Mouse (Mus musculus) hindbrain, embryonic 14.5 days (tissue): ENCODE data around the gene Setd7. TPM values are rescaled to one million over a fixed set of nuclear protein-coding genes. Genes with fewer than 3 reads are reported as not detected.
A peak's percentile ranks its signal among the peaks of the same experiment; 100 is the strongest.
"Not testable (repeated sequence)": the region's sequence is repeated elsewhere in the genome, so short reads cannot be mapped to it uniquely, and the experiment has no call there.

ENCODE experiments used
- ATAC-seq: fragments of 200-750 bp; cut with Nextera tagmentation; 2 replicates; pipeline ENCODE4 v1.8.0; 2017; ENCODE audit warnings: moderate number of reproducible peaks, mild to moderate bottlenecking, moderate TSS enrichment, moderate library complexity; ENCODE audit not compliant: low FRiP score
- DNase-seq: peaks from one replicate; pipeline ENCODE4 v3.0.0-alpha.2; 2015; ENCODE audit warnings: low spot score
- H3K27ac ChIP-seq: fragments of 300-500 bp; sonication (generic); 2 replicates; pipeline ENCODE4 v1.5.1; 2014; ENCODE audit warnings: mild to moderate bottlenecking, moderate library complexity
- H3K27me3 ChIP-seq: fragments of 300-500 bp; sonication (generic); 2 replicates; pipeline ENCODE4 v1.6.1; 2014; ENCODE audit warnings: mild to moderate bottlenecking, low read length, mixed read lengths; ENCODE audit not compliant: control insufficient read depth, insufficient read depth
- H3K36me3 ChIP-seq: fragments of 300-500 bp; sonication (generic); replicated peaks from 2 replicates; pipeline ENCODE4 v1.6.1; 2014; ENCODE audit not compliant: control insufficient read depth, insufficient read depth
- H3K4me1 ChIP-seq: fragments of 300-500 bp; sonication (generic); replicated peaks from 2 replicates; pipeline ENCODE4 v1.6.1; 2014; ENCODE audit warnings: antibody characterized with exemption, low read length, mixed read lengths; ENCODE audit not compliant: control insufficient read depth, insufficient read depth
- H3K4me2 ChIP-seq: fragments of 300-500 bp; sonication (generic); replicated peaks from 2 replicates; pipeline ENCODE4 v1.6.1; 2014; ENCODE audit warnings: mild to moderate bottlenecking, moderate library complexity
- H3K4me3 ChIP-seq: fragments of 300-500 bp; sonication (generic); replicated peaks from 2 replicates; pipeline ENCODE4 v1.5.1; 2014; ENCODE audit warnings: mild to moderate bottlenecking, low read length
- H3K9ac ChIP-seq: fragments of 300-500 bp; sonication (generic); 2 replicates; pipeline ENCODE4 v1.6.1; 2014
- H3K9me3 ChIP-seq: fragments of 300-500 bp; sonication (generic); 2 replicates; pipeline ENCODE4 v1.6.1; 2016; ENCODE audit warnings: low read length; ENCODE audit not compliant: control insufficient read depth
- WGBS: fragments of 180-500 bp; shearing (Covaris S2); extraction: QIAGEN DNeasy Blood & Tissue Kit; methylation state at CpG from one replicate; pipeline ENCODE4 v1.1.7; 2014; 5-methylcytosine and 5-hydroxymethylcytosine counted together
- polyA plus RNA-seq: library from polyadenylated mRNA; unstranded; fragments of >200 nt; fragmentation: Nextera tagmentation; extraction: Ambion mirVana; gene quantifications from 2 replicates; pipeline ENCODE4 v1.2.1, GENCODE M21; 2014

Gene Setd7
- polyA plus RNA-seq, 1 experiment from 2014 or later: 2.9 TPM

DNA sequence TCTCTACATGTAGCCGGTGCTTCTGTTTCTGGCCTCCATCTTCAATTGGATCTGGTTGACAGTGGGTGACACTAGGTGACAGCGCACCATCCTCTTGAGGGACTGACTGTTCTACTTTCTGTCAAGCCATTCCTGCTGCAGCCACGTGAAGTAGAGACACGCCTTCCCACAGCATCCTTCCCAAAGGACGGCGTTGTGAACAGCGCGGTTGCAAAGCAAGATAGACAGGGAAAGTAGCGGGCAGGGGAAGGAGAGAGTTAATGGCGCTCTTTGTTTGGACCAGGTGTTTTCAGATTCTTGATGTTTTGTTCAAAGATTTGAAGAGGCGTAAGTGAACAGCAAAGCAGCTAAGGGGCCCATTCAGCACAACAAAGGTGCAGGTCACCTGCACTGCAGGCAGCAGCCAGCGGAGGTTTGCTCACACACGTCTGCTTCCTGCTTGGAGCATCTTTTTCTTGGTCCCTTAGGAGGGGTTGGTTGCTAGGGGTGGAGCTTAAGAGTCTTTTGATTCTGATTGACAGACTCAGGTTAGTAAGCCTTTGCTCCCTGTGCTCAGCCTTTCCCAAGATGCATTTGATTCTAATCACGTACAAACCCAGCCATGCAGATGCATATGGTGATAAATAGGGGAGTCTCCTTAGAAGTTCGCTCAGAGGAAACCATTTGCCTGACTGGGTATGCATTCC, 29.7 kb upstream of the Setd7 start:
- Histone ChIP-seq H3K9me3 (no peaks in the 10 kb centered on the region), H3K4me2 (peak overlapping the region; percentile 27), H3K4me3 (no peak overlapping the region), H3K9ac (no peak overlapping the region), H3K27me3 (no peaks in the 10 kb centered on the region), H3K4me1 (peaks cover 12% of the 10 kb centered on the region), H3K27ac (peak overlapping the region; percentile 65), H3K36me3 (no peaks in the 10 kb centered on the region)
- 22% methylated on average over 15 of the region's 15 CpGs for WGBS
- ATAC-seq (peak; percentile 88; the same call in 1 of the 2 replicates), DNase-seq (peak; percentile 67)

DNA sequence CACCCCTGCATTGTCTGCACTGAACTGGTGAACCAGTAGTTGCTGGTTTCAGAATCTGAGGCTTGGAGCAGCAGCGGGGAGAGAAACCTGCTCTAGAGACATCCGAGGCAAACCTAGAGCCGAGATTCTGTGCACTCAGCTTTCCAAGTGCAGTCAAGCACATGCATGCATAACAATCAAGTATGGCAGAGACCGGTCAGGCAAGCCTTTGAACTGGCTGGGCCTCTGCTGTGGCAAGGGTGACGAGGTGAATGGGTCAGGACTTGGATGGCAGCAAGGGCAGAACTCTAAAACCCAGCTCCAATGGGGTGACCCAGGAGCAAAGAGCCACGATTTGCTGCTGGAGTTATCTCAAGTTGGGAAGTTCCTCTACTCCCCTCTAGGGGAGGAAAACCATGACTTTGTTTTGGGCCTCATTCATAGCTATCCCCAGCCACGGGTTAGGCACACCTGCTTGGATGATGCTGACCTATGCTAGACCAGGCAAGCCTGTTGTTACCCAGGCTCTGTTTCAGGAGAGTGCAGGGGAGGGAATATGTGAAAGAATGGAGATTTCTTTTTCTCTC, 27.1 kb upstream of the Setd7 start:
- no peak overlapping the region for H3K4me2 ChIP-seq
- no peaks in the 10 kb centered on the region for H3K27me3 ChIP-seq
- H3K9me3 ChIP-seq: no peaks in the 10 kb centered on the region
- no peak overlapping the region for H3K27ac ChIP-seq
- H3K4me1 ChIP-seq: peaks cover 25% of the 10 kb centered on the region
- H3K9ac ChIP-seq: no peak overlapping the region
- DNase-seq: no peak
- no peaks in the 10 kb centered on the region for H3K36me3 ChIP-seq
- no peak overlapping the region for H3K4me3 ChIP-seq
- no peak for ATAC-seq
- 52% methylated on average over 7 of the region's 7 CpGs for WGBS

DNA sequence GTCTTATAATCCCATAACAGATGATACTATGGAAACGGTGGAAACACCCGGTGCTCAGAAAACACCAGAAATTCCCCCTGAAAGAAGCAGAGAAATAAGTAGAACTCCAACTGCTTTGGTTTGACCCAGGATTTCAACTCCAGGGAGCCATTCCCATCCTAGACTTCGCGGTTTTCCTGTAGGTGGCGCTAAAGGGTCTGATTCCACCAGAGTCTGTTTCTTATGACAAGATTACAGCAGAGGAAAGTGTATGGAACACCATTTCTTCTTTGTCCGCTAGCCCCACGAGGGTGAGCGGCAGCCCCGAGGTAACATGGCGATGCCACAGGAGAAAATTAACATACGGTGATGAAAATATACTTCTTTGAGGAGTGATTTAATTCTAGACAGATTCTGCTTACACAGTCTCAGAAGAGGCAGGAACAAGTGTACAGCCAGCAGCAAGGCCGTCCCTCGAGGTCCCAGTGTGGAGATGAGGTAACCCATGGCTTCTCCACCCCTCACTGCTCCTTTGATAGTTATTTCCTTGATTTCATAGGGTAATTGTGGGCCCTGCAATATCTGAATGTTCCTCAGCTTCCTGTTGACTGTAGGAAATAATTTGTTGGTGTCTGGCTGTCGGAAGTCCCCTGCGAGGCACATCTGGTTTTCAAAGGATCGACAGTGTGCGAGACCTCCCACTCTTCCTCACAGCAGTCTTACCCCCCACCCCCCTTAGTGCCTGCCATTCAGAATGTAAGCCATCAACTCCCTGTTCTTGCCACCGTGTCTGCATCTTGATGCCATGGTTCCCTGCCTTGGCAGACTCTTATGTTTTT, 23.1 kb upstream of the Setd7 start:
- H3K36me3 ChIP-seq: no peaks in the 10 kb centered on the region
- 27% methylated on average over 18 of the region's 18 CpGs for WGBS
- ATAC-seq (peak; percentile 78; the same call in 1 of the 2 replicates), DNase-seq (peak; percentile 91)
- H3K4me2 ChIP-seq: no peak overlapping the region
- peaks cover 13% of the 10 kb centered on the region for H3K4me1 ChIP-seq
- H3K27me3 ChIP-seq: no peaks in the 10 kb centered on the region
- no peak overlapping the region for H3K4me3 ChIP-seq
- no peaks in the 10 kb centered on the region for H3K9me3 ChIP-seq
- no peak overlapping the region for H3K27ac ChIP-seq
- H3K9ac ChIP-seq: no peak overlapping the region

DNA sequence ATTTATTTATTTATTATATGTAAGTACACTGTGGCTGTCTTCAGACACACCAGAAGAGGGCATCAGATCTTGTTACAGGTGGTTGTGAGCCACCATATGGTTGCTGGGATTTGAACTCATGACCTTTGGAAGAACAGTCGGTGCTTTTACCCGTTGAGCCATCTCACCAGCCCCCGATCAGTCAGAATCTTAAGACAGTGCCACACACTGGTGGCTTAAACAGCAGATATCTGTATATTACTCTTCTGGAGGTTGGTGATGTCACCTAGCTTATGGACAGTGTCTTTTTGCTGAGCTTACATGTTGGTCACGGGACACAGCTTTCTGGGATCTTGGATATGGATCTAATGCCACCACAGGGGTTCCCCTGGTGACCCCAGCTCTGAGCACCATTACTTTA, 18.6 kb upstream of the Setd7 start:
- not testable (repeated sequence) for DNase-seq, H3K4me2 ChIP-seq, H3K27ac ChIP-seq, ATAC-seq, H3K9ac ChIP-seq, H3K27me3 ChIP-seq, H3K9me3 ChIP-seq, H3K4me1 ChIP-seq, H3K4me3 ChIP-seq, H3K36me3 ChIP-seq
- WGBS: 78% methylated on average over 4 of the region's 4 CpGs

DNA sequence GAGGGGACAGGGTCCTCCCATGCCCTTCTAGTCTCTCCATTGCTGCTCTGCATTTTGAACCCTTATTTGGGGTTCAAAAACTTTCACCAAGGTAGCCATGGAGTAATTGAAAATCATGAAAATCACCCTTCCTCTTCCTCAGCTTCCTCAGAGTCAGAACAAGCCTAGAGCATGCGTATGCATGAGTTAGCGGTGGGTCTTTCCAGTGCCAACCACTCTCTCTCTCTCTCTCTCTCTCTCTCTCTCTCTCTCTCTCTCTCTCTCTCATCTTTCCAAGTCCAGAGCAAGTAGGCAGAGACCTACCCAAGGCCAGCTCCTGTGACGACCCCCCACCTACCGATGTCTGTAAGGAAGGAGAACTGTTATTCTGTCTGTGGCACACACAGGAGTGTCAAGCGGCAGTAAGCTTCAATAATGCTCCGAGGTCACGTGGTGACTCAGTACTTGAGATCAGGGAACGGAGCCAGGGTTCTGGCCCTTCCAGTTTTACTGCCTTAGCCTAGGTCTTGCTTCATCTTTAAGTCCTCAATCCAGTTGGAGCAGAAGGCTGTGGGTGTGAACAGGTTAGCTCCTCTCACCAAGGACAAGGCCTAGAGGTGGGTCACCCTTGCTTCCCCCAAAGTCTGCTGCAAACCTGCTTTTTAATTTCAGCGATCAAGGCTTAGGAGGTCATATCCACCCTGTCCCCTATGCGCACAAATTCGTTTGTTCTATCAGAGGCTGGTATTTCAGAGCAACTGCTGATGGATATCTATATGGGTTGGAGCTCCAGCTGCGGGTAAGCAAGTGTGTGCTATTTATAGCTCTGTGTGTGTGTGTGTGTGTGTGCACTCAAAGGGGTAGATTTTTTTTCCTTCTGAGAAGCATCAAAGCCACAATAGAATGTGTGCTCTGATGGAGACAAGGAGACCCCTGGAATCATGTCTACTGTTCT, 17.4 kb upstream of the Setd7 start:
- H3K36me3 ChIP-seq: no peaks in the 10 kb centered on the region
- H3K4me2 ChIP-seq: no peak overlapping the region
- H3K4me1 ChIP-seq: no peaks in the 10 kb centered on the region
- no peak overlapping the region for H3K27ac ChIP-seq
- DNase-seq (no peak), ATAC-seq (no peak)
- no peaks in the 10 kb centered on the region for H3K9me3 ChIP-seq
- H3K27me3 ChIP-seq: no peaks in the 10 kb centered on the region
- H3K4me3 ChIP-seq: no peak overlapping the region
- no peak overlapping the region for H3K9ac ChIP-seq
- WGBS: 89% methylated on average over 12 of the region's 12 CpGs

DNA sequence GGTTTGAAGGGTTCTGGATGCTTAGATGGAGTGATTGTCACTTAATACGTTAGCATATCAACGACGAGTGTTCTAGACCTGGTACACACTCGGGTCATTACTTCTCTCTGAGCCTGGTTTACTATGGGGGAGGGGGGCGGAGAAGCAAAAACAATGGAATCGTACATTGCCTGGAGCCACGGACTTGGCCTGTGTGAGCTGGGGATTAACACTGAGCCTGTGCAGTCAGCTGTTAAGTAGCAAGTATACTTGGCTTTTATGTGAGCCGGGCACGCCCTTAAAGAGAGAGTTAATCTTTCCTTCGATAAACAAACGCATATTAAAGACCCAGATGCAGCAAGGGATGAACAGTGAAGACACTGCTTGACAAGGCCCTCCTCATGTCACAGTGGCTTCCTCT, 16.7 kb upstream of the Setd7 start:
- ATAC-seq: no peak
- DNase-seq: no peak

DNA sequence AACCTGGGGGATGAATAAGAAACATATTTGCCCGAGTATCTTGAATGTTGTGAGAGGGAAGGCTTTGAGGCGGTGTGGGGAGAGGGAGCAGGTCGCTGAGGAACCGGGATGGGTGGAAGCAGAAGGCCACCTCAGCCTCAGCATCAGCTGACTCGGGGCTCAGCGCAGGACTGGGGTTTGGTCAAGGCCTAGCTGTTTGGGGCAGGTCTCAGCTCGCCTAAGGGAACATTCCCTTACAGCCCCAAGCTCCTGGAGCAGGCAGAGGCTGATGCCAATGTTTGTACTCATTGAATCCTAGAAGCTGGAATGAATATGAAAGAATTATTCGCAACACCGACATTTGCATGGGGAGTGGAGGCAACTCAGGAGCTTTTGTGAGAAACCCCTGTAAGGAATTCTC, 13.2 kb upstream of the Setd7 start:
- H3K4me3 ChIP-seq: no peak overlapping the region
- H3K27me3 ChIP-seq: no peaks in the 10 kb centered on the region
- DNase-seq (no peak), ATAC-seq (no peak)
- H3K9me3 ChIP-seq: no peaks in the 10 kb centered on the region
- no peaks in the 10 kb centered on the region for H3K36me3 ChIP-seq
- no peak overlapping the region for H3K9ac ChIP-seq
- no peak overlapping the region for H3K4me2 ChIP-seq
- WGBS: 70% methylated on average over 9 of the region's 9 CpGs
- no peaks in the 10 kb centered on the region for H3K4me1 ChIP-seq
- H3K27ac ChIP-seq: no peak overlapping the region

More for the DNA sequence above, 16.7 kb upstream of the Setd7 start:
- H3K36me3 ChIP-seq: no peaks in the 10 kb centered on the region
- no peaks in the 10 kb centered on the region for H3K4me1 ChIP-seq
- no peaks in the 10 kb centered on the region for H3K9me3 ChIP-seq
- 57% methylated on average over 11 of the region's 11 CpGs for WGBS
- no peaks in the 10 kb centered on the region for H3K27me3 ChIP-seq
- H3K9ac ChIP-seq: no peak overlapping the region
- no peak overlapping the region for H3K4me2 ChIP-seq
- no peak overlapping the region for H3K4me3 ChIP-seq
- H3K27ac ChIP-seq: no peak overlapping the region

DNA sequence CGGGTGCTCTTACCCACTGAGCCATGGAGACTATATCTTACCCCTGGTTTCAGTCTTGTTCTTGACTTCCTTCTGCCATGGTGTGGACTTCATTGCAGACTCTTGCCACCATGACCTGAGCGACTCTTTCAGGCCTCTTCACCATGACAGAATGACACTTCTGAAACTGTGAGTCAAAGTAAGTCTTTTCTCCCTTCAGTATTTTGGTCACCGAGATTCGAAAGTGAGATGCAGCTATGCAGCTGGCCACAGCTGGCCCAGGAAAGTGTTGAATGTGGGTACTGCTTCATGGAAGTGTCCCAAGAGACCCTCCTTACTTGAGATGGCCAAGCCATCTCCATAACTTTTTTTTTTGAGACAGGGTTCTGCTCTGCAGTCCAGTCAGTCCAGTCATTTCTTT, 9.5 kb upstream of the Setd7 start:
- H3K27ac ChIP-seq: no peak overlapping the region
- no peaks in the 10 kb centered on the region for H3K27me3 ChIP-seq
- no peaks in the 10 kb centered on the region for H3K4me1 ChIP-seq
- H3K4me2 ChIP-seq: no peak overlapping the region
- no peak overlapping the region for H3K4me3 ChIP-seq
- H3K36me3 ChIP-seq: no peaks in the 10 kb centered on the region
- no peak for ATAC-seq
- no peak for DNase-seq
- no peak overlapping the region for H3K9ac ChIP-seq
- WGBS: 96% methylated on average over 4 of the region's 4 CpGs
- no peaks in the 10 kb centered on the region for H3K9me3 ChIP-seq
